Mouse (Mus musculus) ovary, postnatal 10 days (tissue): ENCODE data around the gene Rpl15.
"Not testable (repeated sequence)": the region's sequence is repeated elsewhere in the genome, so short reads cannot be mapped to it uniquely, and the experiment has no call there.

ENCODE experiments used
- DNase-seq: peaks from one replicate; pipeline ENCODE4 v3.0.0; 2022; ENCODE audit warnings: low spot score

Rpl15 gene

GRCm38 (mm10) chr14:18241786-18242185, 29.4 kb downstream of the Rpl15 start:
- no peak for DNase-seq

DNA sequence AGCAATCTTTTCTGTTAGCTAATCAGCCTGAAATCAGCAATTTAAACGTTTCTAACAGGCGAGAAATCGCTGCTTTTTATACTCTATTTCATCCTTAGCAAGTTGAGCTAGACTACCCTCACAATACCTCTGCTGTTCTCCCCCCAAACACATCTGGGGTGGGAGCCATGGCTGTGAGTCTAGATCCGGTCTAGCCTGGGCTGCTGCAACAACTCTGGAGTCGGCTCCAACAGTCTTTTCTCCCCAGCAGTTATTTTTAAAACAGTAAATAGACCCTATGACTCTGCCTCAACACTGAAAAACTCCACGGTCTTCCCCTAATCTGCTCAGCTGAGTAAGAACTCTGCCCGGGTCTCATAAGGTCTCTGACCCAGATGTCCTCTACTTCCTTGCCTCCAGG, 31.1 kb downstream of the Rpl15 start:
- DNase-seq, result no peak

GRCm38 (mm10) chr14:18238750-18239731, 32.1 kb downstream of the Rpl15 start, which contains the start of gene Nr1d2:
TSS of gene Nr1d2 (minus strand) at chr14:18239127.
- peak; percentile 92 for DNase-seq

DNA sequence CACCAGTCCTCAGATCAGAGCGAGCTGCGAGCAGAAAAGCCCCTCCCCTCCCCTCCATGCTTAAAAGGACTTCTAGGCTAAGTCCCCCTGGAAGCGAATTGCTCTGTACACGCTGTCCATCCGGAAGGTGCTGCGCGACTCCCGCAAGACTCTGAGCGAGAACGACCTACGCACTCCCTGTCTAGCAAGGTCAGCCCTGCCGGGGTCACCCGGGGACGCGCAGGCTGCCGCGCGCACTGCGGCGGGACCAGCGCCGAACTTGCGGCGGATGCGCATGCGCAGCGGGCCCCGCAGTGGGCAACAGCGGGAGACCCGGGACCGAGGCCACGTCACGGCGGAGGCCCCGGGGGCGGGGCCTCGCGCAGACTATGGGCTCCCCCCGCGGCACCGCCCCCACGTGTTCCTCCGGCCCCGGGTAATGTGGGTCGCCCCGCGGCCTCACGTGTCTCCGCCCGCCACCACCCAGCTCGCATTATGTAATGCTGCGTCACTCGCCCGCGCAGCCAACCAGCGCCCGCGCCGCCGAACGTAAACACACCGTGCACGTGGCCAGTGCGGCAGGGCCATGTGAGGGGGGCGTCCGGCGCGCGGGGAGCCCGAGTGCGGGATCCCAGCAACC, 33.0 kb downstream of the Rpl15 start:
- DNase-seq, result peak; percentile 97

DNA sequence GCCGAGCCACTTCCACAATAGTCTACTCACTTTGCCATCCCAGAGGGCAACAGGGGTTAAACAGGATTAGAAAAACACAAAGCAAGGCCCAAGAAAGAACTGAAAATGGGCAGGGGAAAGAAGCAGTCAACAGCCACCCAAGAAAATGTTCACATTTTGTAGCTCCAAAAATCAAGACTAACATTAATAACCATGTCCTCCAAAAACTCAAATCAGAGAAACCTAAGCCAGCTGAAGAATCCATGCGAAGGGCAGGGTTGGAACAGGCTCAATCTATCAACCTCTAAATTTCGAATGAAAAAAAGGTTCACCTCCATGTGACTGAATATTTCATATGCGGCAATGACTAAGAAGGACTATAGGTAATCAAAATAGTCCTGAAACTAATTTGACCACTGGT, 33.8 kb downstream of the Rpl15 start:
- no peak for DNase-seq

- not testable (repeated sequence) for DNase-seq
Measured at GRCm38 (mm10) chr14:18236496-18237235, 34.5 kb downstream of the Rpl15 start.

DNA sequence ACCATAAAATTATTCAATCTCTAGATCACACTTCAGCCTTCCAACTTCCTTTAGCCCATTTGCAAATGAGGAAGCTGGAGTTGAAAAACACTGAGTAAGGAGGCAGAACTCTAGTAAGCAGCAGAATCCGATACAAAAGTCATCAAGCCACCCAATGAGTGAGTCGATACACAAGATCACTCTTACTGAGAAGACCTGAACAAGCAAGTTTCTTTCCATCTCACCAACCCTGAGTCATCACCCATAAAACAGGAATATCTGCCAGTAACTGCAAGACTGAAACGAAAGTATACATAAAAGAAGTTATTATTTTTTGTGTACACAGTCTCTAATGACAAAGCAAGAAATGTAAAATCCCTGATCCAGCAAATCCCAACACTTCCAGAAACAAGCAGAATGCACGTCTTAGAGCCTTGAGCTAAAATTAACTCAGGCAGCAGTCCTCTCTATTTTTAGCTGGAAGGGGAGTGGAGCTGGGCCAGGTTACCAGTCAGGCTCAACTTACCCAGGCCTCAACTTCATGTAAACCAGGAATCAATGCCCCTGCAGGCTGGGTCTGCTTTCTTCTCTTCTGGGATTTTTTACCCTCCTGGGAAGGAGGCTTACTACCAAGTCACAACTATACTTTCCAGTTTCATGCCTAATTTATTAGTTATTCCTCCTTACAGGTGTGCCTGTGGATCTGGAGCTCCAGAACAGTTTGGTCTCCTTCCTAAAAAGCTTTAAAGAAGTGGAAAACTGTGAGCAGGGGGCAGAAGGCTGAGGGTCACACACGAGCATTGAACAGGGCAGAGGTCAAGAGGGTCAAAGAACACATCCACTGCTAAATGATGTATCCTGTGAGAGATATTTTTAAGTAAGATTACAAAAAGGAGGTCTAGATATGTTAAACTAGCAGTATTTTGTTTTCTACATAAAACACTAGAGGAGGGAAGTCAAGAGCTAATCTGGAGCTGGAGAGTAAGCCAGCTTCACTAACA, 36.9 kb downstream of the Rpl15 start:
- DNase-seq, result no peak

DNA sequence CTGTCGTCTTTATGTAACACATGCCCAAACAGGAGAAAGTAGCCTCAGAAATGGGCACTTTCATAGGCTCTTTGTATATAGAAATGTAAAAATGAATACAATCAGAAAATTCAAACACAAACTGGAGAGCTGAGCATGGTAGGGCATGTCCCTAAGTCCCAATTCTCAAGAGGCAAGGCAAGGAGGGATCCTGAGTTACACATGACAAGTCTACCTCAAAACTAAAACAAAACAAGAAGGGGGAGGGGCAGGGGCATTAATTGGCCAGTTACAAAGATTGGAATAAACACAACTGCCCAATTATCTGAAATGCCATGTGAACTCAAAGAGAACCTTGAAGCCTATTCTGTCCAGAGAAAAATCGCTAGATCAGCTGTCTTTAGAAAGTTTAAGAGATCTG, 38.1 kb downstream of the Rpl15 start:
- DNase-seq, result no peak

- DNase-seq, result not testable (repeated sequence)
Measured at GRCm38 (mm10) chr14:18231866-18232265, 39.3 kb downstream of the Rpl15 start.

DNA sequence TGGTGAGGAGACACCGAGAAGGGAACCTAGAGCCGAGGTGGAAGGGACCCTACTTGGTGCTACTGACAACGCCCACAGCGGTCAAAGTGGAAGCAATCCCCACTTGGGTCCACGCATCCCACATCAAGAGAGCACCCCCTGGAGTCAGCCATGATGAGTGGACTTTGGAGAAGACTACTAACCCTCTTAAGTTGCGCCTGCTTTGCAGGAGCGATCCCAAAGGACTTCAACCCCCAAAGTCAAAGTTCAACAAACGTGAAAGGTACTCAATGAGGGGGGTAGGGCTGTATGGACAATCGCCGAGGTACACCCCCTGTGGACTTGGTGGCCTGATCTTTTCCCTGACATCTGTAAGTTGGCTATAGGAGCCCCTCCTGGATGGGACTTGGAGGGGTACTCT, 41.4 kb downstream of the Rpl15 start:
- not testable (repeated sequence) for DNase-seq

DNA sequence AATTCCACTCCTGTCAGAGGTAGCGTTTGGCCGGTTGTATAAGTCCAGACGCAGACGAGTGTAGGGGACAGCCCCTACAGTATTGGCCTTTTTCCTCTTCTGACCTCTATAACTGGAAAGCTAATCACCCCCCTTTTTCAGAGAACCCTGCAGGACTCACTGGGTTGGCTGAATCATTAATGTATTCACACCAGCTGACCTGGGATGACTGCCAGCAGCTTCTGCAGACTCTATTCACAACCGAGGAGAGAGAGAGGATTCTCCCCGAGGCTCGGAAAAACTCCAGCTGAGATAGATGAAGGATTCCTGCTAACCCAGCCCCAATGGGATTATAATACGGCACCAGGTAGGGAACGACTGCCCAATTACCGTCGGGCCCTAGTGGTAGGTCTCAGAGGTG, 45.0 kb downstream of the Rpl15 start:
- DNase-seq, result not testable (repeated sequence)

DNA sequence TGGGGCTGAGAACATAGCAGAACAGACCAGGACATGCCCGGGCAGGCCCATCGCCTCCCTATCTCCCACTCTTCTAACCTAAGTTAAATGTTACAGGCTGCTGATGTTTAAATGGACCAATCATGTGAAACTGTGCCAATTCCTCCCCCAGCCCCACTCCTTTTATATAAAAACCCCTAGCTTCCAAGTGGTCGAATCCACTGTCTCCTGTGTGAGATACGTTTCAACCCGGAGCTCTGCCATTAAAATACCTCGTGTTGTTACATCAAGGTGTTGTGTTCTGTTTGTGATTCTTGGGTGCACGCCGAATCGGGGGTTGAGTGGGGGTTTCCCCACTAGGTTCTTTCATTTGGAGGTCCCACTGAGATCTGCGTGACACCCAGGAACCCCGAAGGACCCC, 45.8 kb downstream of the Rpl15 start:
- not testable (repeated sequence) for DNase-seq

- DNase-seq, result no peak
Measured at GRCm38 (mm10) chr14:18221977-18222376, 49.2 kb downstream of the Rpl15 start.
